Mouse (Mus musculus): ENCODE results near the gene Mlst8. TPM values are rescaled to one million over a fixed set of nuclear protein-coding genes. Genes with fewer than 3 reads are reported as not detected.

Gene Mlst8
- total and polyA plus RNA-seq, 3 experiments: 10.0 to 24.7 (median 14.0) TPM

- dilution Hi-C loops (cut with MboI; ENCODE audit: extremely low pct_ligation_motif_present, extremely low pct_unique_long_range_greater_than_20kb, low sequenced_read_pairs) (no loop called here), in situ Hi-C loops (cut with MboI; ENCODE audit: low pct_ligation_motif_present, low pct_unique_long_range_greater_than_20kb, low sequenced_read_pairs) (loop anchor here (5.0 kb wide), 1 partner anchor 57 kb away; the partner anchor contains the start of gene Rab26)
- peaks cover 7% of the 10 kb centered on the region; the same call in 1 of the 2 replicates for H3K79me2 ChIP-seq (replicated peaks; ENCODE audit: control insufficient read depth, extremely low read depth, insufficient read depth, poor library complexity, severe bottlenecking)
- peaks cover 39 to 62% of the 10 kb centered on the region in 2 experiments for H3K36me3 ChIP-seq (replicated peaks in 1 of 2; ENCODE audit: control insufficient read depth in 1 of 2, insufficient read depth in 1 of 2, low read length in 1 of 2)
- no peak overlapping the region for H3K9ac ChIP-seq (ENCODE audit: insufficient read depth, low read depth)
- H3K27me3 ChIP-seq (replicated peaks): no peaks in the 10 kb centered on the region
- DNase-seq (ENCODE audit: extremely low read depth): no peak
- no peak overlapping the region for H3K4me3 ChIP-seq (replicated peaks in 1 of 3; ENCODE audit: low read depth in 2 of 3, low read length in 2 of 3, poor library complexity in 1 of 3)
- no peaks in the 10 kb centered on the region for H3K9me3 ChIP-seq (replicated peaks; ENCODE audit: low read length)
- H3K4me1 ChIP-seq (ENCODE audit: control insufficient read depth in 1 of 2, insufficient read depth in 2 of 2): peaks cover 12 to 37% of the 10 kb centered on the region in 2 experiments; a peak in 3 of 4 replicates
- no peak overlapping the region for H3K27ac ChIP-seq (ENCODE audit: insufficient read depth, low read depth)
- no peak overlapping the region for H3K4me2 ChIP-seq (ENCODE audit: insufficient read depth, low read depth, poor library complexity, severe bottlenecking)
- TF ChIP-seq ZMIZ1 (IDR thresholded peaks at IDR 0.05; ENCODE audit: low read depth, low read length): no peak
- TF ChIP-seq USF2 (conservative IDR thresholded peaks at IDR 0.05; ENCODE audit: low read depth, low read length): no peak
- no peak for TF ChIP-seq POLR2A (IDR thresholded peaks at IDR 0.05; ENCODE audit: low read depth, low read length)
- TF ChIP-seq CHD2 (IDR thresholded peaks at IDR 0.05; ENCODE audit: low read length): no peak
- TF ChIP-seq IRF4 (IDR thresholded peaks at IDR 0.05; ENCODE audit: low read depth, low read length): no peak
- TF ChIP-seq TBP (conservative IDR thresholded peaks at IDR 0.05; ENCODE audit: low read depth, low read length): no peak
- no peak for TF ChIP-seq SIN3A (IDR thresholded peaks at IDR 0.05; ENCODE audit: low read length)
- TF ChIP-seq MYC (IDR thresholded peaks at IDR 0.05; ENCODE audit: low read depth, low read length): no peak
- no peak for TF ChIP-seq UBTF (IDR thresholded peaks at IDR 0.05; ENCODE audit: low read depth, low read length)
- no peak for TF ChIP-seq RAD21 (IDR thresholded peaks at IDR 0.05; ENCODE audit: low read depth, low read length)
- TF ChIP-seq MXI1 (IDR thresholded peaks at IDR 0.05; ENCODE audit: low read depth, low read length): no peak
- TF ChIP-seq KAT2A (IDR thresholded peaks at IDR 0.05; ENCODE audit: insufficient replicate concordance, low read length): no peak
- TF ChIP-seq SMC3 (IDR thresholded peaks at IDR 0.05; ENCODE audit: low read depth, low read length): no peak
- no peak for TF ChIP-seq NRF1 (IDR thresholded peaks at IDR 0.05; ENCODE audit: low read depth, low read length)
- no peak for TF ChIP-seq NELFE (IDR thresholded peaks at IDR 0.05; ENCODE audit: low read depth, low read length)
- no peak for TF ChIP-seq BHLHE40 (IDR thresholded peaks at IDR 0.05; ENCODE audit: low read depth, low read length)
- no peak for TF ChIP-seq EP300 (IDR thresholded peaks at IDR 0.05; ENCODE audit: low read length)
- TF ChIP-seq CTCF (conservative IDR thresholded peaks at IDR 0.05 in 1 of 2, IDR thresholded peaks at IDR 0.05 in 1 of 2; ENCODE audit: low read depth in 2 of 2, low read length in 2 of 2): no peak
- TF ChIP-seq USF1 (IDR thresholded peaks at IDR 0.05; ENCODE audit: low read depth, low read length): no peak
Observed at GRCm38 (mm10) chr17:24475586-24475985, 3.3 kb downstream of the Mlst8 start.

GRCm38 (mm10) chr17:24474557-24474956, 4.3 kb downstream of the Mlst8 start:
- H3K4me3 ChIP-seq (replicated peaks in 1 of 3; ENCODE audit: low read depth in 2 of 3, low read length in 2 of 3, poor library complexity in 1 of 3): no peak overlapping the region
- H3K27me3 ChIP-seq (replicated peaks): no peaks in the 10 kb centered on the region
- H3K9ac ChIP-seq (ENCODE audit: insufficient read depth, low read depth): no peak overlapping the region
- H3K4me2 ChIP-seq (ENCODE audit: insufficient read depth, low read depth, poor library complexity, severe bottlenecking): no peak overlapping the region
- H3K4me1 ChIP-seq (ENCODE audit: control insufficient read depth in 1 of 2, insufficient read depth in 2 of 2): peaks cover 12 to 28% of the 10 kb centered on the region in 2 experiments; a peak in 3 of 4 replicates
- peaks cover 7% of the 10 kb centered on the region; the same call in 1 of the 2 replicates for H3K79me2 ChIP-seq (replicated peaks; ENCODE audit: control insufficient read depth, extremely low read depth, insufficient read depth, poor library complexity, severe bottlenecking)
- TF ChIP-seq RCOR1 (conservative IDR thresholded peaks at IDR 0.05; ENCODE audit: low read depth, low read length) (no peak), GABPA (IDR thresholded peaks at IDR 0.05; ENCODE audit: insufficient replicate concordance, low read depth, low read length) (no peak), NELFE (IDR thresholded peaks at IDR 0.05; ENCODE audit: low read depth, low read length) (no peak), MEF2A (IDR thresholded peaks at IDR 0.05; ENCODE audit: borderline replicate concordance, low read depth, low read length) (no peak), IRF4 (IDR thresholded peaks at IDR 0.05; ENCODE audit: low read depth, low read length) (no peak), HCFC1 (IDR thresholded peaks at IDR 0.05; ENCODE audit: low read depth, low read length) (no peak), NRF1 (IDR thresholded peaks at IDR 0.05; ENCODE audit: low read depth, low read length) (no peak), CHD1 (IDR thresholded peaks at IDR 0.05; ENCODE audit: low read depth, low read length) (no peak), TCF12 (IDR thresholded peaks at IDR 0.05; ENCODE audit: low read depth, low read length) (no peak), SIN3A (IDR thresholded peaks at IDR 0.05; ENCODE audit: low read length) (no peak), ELF1 (IDR thresholded peaks at IDR 0.05; ENCODE audit: low read depth, low read length) (no peak), USF1 (IDR thresholded peaks at IDR 0.05; ENCODE audit: low read depth, low read length) (no peak), SMC3 (IDR thresholded peaks at IDR 0.05; ENCODE audit: low read depth, low read length) (no peak), RAD21 (IDR thresholded peaks at IDR 0.05; ENCODE audit: low read depth, low read length) (no peak), POLR2AphosphoS2 (IDR thresholded peaks at IDR 0.05; ENCODE audit: low read depth, low read length) (no peak), MXI1 (IDR thresholded peaks at IDR 0.05; ENCODE audit: low read depth, low read length) (no peak)
- dilution Hi-C loops (cut with MboI; ENCODE audit: extremely low pct_ligation_motif_present, extremely low pct_unique_long_range_greater_than_20kb, low sequenced_read_pairs) (no loop called here), in situ Hi-C loops (cut with MboI; ENCODE audit: low pct_ligation_motif_present, low pct_unique_long_range_greater_than_20kb, low sequenced_read_pairs) (no loop called here)
- no peak overlapping the region for H3K27ac ChIP-seq (ENCODE audit: insufficient read depth, low read depth)
- peaks cover 39 to 62% of the 10 kb centered on the region in 2 experiments for H3K36me3 ChIP-seq (replicated peaks in 1 of 2; ENCODE audit: control insufficient read depth in 1 of 2, insufficient read depth in 1 of 2, low read length in 1 of 2)
- no peak for DNase-seq (ENCODE audit: extremely low read depth)
- no peaks in the 10 kb centered on the region for H3K9me3 ChIP-seq (replicated peaks; ENCODE audit: low read length)

All from CH12.LX (cell line).